Mouse (Mus musculus): ENCODE results near the gene St6galnac3.

GRCm38 (mm10) chr3:153432053-153432816 is 292.7 kb downstream of the St6galnac3 start:
- TF ChIP-seq CTCF (IDR thresholded peaks at IDR 0.05; ENCODE audit: borderline replicate concordance, insufficient read depth, low read length) (no peak), POLR2A (IDR thresholded peaks at IDR 0.05; ENCODE audit: low read depth, low read length) (no peak)

Data from embryonic fibroblast, embryonic 13.5 days (primary cell).